Mouse (Mus musculus): ENCODE data around the gene Gcnt7.

Gene Gcnt7

DNA sequence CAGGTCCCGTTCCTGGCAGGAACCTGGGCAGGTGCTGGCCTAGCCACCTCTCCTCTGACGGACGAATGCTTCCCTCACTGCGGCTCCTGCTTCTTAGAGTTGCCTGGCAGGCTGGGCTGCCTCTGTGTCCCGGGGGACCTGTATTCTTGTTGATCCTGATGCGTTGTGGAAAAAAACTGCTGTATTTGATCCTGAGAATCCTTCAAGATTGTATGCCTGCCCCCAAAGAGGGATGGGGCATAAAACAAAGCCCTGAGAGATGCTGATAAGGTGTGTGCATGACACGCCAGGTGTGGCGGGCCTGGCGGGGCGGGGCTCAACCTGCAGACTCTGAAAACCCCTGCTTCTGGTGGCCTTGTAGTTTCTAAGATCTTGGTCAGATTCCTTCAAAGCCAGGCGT is at the start of gene Gcnt7:
Gcnt7 (minus strand) TSS at position 101 of the 400 bp plus-strand sequence.
- DNase-seq, result no peak

DNA sequence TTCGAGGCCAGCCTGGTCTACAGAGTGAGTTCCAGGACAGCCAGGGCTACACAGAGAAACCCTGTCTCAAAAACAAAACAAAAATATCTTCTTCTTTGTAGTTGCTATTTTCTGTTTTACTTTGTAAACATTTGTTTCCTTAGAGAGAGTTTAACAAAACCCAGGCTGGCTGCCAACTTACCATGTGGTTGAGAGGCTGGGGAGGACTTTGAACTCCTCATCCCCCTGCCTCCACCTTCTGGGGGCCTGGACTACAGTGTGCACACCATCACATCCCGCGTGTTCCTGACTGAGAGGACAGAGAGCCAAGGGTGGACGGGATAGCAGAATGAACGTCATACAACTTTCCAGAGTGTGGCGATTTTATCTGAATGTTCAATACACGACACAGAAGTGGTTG is 47.7 kb upstream of the Gcnt7 start:
- DNase-seq, result no peak

DNA sequence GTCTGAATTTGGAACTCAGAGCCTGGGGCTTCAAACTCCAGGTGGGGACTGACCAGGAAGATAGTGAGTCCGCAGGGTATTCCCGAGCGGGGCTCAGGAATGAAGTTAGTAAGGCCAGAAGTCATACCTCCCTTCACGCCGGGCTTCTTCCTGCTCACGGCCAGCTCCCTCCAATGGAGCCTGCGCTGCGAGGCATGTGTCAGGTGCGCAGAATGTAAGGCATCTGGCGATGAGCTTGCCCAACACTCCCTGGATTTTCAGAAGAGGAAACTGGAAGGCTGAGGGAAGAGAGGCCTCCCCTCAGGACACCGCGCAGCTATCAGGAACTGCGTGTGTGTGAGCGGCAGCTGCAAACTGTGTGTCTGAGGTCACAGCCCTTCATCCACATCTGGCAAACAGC is 43.8 kb upstream of the Gcnt7 start:
- no peak for DNase-seq

DNA sequence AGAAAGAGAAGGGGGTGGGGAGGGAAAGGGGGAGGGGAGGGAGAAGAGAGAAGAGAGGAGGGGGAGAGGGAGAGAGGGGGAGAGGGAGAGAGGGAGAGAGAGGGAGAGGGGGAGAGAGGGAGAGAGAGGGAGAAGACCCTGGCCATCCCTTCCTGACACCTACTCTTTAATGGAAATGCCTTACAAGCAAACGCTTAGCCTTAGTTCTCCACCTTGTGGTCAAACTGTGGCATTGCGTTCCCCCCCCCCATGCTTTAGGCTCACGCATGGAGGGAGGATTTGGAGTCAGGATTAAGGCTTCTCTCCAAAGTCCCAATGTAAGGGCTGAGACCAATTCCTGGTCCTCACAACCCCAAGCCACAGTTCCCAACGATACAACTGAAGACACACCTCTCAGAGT is 42.9 kb upstream of the Gcnt7 start:
- peak; percentile 26 to 29 for DNase-seq

DNA sequence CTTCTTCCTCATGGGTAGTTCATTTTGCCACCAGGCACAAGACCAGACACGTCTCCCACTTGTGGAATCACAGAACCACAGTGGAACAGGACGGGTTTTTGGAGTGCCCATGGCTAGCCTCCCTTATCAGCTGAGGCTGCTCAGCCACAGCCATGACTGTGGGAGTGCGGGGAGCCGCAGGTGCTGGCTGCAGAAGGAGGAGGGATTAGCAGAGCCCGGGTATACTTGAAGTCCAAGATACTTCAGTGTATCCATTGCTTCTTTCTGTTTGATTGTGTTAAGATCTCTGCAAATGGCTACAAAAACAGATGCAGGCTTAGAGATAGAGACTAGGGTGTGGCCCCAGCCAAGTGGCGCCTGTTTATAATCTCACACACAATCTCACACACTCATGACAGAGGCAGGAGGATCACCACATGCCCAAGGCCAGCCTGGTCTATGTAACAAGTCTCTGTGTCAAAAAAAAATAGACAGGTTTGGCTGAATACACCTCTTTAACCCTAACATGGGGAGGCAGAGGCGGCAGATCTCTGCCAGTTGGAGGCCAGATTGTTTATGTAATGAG is 42.4 kb upstream of the Gcnt7 start:
- DNase-seq, result no peak

DNA sequence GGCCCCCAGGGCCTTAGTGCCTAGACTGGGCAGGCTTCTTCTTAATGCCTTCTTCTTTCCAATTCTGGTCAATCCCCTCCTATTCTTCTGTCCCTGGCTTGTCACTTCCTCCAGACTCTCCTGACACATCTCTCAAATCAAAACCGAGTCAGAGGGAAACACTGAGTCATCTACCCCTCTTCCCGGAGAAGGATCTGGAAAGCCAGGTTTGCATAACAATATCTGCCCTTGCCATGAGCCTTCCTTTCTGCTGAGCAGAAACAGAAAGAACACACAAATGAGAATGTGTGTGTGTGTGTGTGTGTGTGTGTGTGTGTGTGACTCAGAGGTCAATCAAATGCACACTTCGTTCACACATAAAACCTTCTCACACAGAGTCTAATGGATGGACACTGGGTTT is 40.4 kb upstream of the Gcnt7 start:
- DNase-seq, result no peak

DNA sequence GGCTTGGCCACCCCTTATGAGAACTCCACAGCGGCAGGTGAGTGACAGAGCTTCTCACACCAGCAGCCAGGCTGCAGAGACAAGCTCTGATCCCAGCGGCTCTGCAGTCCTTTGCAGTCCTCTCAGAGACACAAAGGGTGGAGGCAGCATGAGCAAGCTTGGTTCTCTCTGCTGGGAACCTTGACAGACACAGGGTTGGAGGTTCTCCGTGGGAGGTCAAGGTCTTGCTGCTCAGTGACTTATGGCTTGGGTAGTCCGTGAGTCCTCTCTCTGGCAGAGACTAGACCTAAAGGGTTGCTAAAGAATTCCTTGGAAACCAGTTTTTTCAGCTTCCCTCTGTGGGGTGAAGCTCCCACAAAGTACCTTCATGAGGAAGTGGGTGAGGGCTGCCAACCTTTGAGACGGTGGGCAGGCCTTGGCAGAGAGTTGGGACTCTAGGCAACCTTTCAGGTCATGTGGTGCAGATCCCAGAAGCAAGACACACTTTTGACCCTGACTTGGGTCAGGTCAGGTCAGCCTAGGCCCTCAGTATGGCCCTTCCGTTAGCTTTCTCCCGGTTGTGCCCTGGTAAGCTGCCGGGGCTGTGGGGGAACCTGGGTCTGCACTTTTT is 38.4 kb upstream of the Gcnt7 start:
- no peak for DNase-seq

DNA sequence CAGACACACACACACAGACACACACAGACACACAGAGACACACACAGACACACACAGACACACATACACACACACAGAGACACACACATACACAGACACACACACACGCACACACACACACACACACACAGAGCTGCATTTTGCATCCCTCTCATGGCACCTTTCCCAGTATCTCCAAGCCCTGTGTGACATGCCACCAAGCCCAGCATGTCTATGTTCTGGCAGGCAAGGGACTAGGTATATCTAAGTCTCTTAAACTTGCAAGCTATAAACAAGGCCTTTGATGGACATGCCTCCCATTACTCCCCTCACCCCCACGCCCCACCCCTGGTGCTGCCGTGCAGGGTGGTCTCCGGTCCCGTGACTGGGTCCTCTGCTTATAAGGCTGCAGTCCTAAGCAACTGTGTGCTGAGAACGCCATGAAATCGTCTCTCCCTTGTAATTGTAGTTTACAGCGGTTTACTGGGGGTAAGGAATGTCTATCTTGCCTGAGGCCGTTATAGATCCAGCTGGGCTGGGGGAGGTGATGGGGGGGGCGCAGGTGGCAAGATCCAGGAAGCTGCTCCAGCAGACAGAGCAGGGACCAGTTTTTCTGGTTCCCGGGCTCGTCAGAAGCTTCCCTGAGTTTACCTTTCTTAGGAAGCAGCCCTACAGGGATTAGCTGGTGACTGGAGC is 26.4 kb upstream of the Gcnt7 start:
- DNase-seq, result no peak

DNA sequence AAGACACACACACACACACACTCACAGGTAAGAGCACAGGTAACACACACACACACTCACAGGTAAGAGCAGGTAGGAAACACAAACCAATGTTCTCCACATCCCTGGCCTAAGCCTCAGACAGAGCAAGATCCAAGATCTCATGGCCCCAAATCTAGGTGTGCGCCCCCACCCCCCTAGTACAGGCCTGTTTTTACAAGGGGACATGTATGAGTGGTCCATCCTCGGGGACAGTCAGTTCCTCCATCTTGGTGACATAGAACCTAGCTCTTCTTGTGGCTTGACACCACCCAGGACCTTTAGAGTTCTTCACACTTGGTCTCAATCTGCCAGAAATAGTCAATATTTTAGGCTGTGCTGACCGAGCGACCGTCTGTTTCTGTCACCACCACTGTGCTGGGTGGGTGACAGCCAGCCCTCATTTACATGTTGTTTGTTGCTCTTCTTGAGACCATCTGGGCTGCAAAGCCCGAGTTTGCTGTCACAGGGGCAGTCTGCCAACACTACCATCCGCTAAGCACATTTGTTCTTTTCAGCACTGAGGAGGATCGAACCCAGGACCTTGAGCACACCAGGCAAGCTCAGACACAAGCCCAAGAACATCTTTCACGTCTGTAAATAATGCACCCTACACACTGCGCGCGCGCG is 25.5 kb upstream of the Gcnt7 start:
- no peak for DNase-seq

DNA sequence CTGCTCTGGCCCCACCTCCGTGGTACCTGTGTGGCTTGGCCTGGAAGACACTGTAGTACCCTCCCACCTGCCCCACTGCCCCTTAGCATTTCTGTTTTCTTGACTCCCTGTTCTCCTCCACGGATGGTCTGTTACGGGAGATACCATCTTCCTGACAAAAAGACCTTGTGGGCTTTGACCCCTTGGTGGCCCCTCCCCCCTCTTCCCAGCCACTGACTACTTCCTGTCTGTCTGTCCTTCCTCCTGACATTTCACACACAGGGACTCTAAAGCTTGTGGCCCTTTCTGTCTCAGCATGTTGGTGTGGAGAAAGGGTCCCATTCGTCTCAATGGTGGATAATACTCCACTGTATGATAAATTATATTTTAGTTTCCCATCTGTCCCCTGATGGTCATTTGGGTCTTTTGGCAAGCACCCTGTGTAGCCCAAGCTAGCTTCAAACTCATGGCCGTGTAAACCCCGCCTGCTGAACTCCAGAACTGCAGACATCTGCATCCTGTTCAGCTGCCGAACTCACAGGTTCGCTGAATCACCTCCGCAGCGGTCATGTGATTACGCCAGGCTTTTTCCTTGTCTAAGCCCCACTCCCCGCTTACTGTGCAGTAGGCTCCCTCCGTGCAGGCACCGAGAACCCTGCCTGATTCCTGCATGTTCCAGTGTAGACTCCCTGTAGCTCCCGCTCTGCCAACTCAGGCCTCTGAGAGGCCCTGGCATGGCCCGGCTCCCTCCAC is 23.4 kb upstream of the Gcnt7 start:
- no peak for DNase-seq

DNA sequence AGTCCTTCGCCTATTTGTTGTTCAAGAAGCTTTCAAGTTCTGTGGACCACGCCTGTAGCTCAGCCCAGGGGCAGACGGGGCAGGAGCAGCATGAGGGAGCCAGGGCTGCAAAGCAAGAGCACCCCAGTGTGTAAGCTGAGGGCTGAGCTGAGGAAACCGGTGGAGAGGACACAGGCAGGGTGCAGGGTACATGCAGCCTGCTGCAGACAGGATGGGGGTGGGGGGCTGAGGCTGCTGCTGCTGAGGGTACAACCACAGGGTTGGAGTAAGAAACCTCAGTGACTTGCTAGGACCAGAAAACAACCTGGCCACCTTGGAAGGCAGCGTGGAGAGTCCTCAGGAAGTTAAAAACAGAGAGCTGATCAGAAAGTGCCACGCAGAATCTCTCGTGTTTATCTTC is 21.9 kb upstream of the Gcnt7 start:
- DNase-seq, result no peak

DNA sequence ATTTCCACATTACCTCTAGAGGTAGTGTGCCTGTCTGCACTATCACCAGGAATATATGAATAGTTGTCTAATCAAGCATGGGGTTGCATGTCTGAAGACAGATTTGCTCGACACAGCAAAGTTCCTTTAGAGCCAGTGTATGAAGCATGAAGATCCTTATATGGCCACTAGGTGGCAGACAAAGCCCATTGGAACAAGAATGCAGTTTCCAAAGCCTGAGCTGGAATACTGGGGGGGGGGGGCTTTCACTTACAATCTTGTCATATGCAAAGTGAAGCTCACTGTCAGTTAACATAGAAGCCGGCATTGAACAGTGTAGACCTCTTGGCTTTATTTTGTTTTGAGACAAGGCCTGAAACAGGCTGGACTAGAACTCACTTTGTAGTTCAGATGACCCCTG is 19.5 kb upstream of the Gcnt7 start:
- DNase-seq, result peak; percentile 36 to 41

DNA sequence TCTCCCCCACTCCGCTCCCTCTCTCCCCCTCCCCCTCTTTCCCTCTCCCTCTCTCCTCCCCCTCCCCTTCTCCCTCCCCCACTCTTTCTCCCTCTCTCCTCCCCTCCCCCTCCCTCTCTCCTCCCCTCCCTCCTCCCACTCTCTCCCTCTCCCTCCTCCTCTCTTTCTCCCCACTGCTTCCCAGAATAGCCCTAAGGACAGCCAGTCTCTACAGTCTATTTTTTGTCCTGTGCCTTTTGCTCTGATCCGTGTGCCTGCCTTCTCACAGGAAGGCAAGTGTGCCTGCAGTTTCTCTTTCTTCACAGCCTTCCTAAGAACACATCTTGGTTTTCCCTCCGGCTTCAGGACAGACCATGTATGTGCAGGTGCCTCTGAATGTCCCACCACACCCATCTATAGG is 19.0 kb upstream of the Gcnt7 start:
- no peak for DNase-seq

DNA sequence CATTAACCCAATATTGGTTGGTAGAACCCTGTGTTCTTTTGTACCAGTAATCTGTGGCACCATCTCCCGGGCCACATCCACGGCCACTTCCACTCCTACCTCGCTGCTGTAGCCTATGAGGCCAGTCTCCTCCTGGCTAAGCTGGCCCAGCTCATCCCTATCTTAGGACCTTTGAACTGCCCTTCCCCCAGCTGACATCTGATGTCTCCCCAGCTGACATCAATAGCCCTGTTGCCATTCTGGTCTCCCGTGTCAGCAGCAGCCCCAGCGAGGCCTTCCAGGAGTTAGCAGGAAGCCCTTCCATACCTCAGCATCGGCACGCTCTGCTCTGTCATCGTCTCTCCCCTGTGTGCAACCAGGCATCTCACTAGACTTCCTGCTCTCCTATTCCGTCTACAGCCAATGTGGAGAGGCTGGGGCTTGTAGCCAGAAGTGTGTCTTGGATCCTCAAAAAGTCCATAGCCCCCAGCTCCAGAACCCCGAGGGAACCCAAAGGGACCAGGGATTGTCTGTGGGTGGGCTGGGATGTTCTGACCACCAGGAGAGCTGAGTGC is 18.4 kb upstream of the Gcnt7 start:
- no peak for DNase-seq

DNA sequence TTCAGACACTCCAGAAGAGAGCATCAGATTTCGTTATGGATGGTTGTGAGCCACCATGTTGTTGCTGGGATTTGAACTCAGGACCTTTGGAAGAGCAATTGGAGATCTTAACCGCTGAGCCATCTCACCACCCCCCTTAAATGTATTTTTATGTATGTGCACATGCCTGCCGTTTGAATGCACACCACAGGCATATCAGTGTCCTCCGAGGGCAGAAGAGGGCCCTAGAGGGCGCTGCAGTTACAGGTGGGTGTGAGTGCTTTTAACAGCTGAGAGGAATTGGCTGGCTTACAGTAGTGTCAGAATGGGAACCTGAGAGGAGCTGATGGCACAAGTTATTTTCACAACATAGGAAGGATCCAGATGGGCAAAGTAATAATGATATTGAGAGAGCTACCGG is 16.6 kb upstream of the Gcnt7 start:
- peak; percentile 53 to 60 for DNase-seq

DNA sequence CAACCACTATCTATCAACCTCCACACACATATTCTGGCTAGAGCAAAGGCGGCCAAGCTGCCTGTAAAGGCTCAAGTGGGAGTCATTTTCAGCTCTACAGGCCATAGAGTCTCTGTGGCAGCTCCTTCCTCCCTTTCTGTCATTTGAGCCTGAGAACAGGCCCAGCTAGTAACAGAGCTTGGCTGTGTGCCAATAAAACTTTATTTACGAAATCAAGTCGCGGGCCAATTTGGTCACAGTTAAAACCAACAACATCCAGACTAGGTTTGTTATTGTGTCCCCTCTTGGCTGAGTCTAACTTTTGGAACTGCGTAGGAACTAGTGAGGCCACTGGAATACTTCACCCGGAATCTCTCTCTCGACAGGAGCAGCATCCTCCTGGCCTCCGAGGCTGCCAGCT is 15.2 kb upstream of the Gcnt7 start:
- DNase-seq, result no peak

DNA sequence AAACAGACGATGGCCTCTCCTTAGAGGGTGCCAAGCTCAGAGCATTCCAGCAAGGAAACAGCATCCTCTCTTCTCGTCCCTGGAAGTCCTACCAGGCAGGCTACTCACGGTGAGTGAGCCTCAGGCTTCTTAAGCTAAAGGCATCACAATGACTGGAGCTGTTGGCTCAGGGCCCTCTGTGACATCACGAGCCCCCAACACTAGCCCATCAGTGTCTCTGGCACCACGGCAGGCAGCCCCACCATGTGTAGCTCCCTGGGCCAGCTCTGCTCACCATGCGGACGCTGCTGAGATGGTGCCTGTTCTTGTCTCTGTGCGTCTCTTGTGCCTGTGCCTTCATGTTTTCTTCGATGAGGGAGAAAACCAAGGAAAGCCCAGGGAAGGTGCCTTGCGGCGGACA is 13.9 kb upstream of the Gcnt7 start, which contains the start of gene Fam209:
Fam209 (plus strand) TSS at position 203 of the 400 bp plus-strand sequence.
- no peak for DNase-seq

DNA sequence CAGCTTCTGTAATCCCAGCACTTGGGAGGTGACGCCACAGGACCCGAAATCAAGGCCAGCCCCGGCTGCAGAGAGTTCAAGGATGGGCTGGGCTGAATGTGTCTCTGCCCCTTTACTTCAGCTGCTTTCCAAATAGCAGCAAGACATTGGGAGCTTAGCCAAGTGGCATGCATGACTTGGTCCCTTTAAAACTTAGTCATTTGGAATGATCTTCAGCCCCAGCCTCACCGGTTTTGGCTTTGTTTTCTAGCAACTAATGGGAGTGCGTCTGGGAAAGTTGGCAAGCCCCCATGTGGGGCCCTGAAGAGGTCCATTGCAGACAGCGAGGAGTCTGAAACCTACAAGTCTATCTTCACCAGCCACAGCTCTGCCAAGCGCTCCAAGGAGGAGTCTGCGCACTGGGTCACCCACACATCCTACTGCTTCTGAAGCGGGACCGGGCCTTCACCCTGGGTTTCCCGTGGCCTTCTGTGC is 10.0 kb upstream of the Gcnt7 start:
- DNase-seq, result no peak

DNA sequence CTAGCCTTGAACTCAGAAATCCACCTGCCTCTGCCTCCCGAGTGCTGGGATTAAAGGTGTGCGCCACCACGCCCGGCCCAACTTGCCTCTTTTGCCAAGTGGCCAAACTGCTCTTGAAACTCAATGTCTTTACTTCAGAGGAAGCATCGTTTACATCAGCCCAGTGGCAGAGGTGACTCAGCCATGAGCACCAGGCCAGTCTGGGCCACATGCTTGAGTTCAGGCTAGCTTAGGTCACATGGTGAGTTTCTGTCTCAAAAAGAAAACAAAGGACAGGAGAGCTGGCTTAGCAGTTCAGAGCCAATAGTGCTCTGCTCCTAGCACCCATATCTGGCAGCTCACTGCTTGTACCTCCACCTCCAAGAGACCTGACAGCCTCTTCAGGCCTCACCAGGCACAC is 8.8 kb upstream of the Gcnt7 start:
- no peak for DNase-seq

DNA sequence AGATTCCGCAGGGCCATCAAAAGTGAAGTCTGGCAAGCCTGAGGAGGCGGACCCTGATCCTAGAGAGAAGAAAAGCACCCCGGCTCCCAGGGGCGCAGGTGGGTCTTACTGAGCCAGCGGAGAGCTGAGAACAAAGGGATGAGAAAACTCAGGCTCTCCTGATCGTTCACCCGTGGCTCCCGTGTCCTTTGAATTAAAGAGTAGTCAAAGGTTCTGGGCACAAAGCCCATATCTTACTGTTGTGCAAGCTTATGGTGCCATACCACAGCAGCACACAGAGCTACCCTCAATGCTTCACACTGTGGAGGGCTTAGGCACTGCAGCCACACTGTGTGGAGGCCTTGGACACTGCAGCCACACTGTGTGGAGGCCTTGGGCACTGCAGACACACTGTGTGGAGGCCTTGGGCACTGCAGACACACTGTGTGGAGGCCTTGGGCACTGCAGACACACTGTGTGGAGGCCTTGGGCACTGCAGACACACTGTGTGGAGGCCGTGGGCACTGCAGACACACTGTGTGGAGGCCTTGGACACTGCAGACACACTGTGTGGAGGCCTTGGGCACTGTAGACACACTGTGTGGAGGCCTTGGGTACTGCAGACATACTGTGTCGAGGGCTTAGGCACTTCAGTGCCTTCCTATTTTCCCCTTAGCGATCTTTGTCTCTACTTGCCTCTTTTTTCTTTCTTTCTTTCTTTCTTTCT is 8.2 kb upstream of the Gcnt7 start:
- DNase-seq, result no peak

DNA sequence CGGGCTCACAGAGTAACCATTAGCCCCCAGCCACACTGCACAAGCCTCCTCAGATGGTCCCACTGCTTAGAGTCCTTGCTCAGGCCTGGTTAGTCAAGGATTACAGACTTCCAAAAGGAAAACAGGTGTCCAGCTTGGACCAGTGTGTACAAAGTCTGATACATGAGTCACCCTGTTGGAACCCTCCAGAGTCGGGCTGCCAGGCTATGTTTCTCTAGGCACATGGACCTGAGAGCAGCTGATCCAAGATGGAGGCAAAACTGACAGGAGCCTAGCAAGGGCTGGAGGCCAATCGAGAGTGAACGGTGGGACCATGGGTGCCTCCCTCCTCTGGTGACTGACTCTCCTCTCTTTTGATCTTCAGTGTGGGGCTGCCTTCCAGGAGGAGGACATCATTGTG is 4.4 kb upstream of the Gcnt7 start:
- DNase-seq, result no peak

DNA sequence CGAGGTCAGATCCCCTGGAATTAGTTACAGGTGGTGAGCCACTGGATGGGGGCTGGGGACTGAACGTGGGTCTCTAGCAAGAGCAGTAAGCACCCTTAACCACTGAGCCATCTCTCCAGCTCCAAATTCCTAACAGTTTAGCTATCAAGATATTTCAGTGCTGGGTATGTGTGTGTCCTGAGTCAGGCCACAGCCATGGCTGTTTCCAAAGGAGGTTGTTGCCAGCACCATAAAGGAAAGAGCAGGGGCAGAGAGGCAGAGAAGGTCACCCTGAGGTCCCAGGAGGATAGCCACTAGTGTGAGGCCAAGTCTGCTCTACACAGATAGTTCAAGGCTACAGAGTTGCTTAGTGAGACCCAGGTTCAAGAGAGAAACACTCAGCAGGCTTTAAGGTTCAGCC is 2.3 kb upstream of the Gcnt7 start:
- no peak for DNase-seq

Measured in B cell, adult 2 months (primary cell).